8 mouse cellular contexts compared by ENCODE assay signal in genomic region chr10:128895437-128895836, GRCm38 (mm10). TPM values are rescaled to one million over a fixed set of nuclear protein-coding genes. Genes with fewer than 3 reads are reported as not detected.
A peak's percentile ranks its signal among the peaks of the same experiment; 100 is the strongest.
DNase-seq lines count a peak whose midpoint lies in the region; ATAC-seq and TF ChIP-seq lines count a peak whose summit lies in the region.

No protein-coding gene starts in this region.

- H3K4me3 ChIP-seq in gastrocnemius, adult 2 months, result peak overlapping the region; percentile 40
- H3K4me3 ChIP-seq in intestine, embryonic 14.5 days (ENCODE audit: low read depth, low read length), result no peak overlapping the region

- 2% methylated on average over 9 of the region's 9 CpGs for WGBS in intestine, embryonic 14.5 days

- H3K36me3 ChIP-seq in intestine, embryonic 14.5 days (ENCODE audit: control insufficient read depth, insufficient read depth, low read length), result no peaks in the 10 kb centered on the region

- peak overlapping the region; percentile 11; the same call in 1 of the 2 replicates for H3K4me2 ChIP-seq in intestine, embryonic 14.5 days (ENCODE audit: low read length)

- no peak for ATAC-seq in intestine, embryonic 14.5 days (replicated peaks; ENCODE audit: low FRiP score, low TSS enrichment, low read depth)
- ATAC-seq in megakaryocyte progenitor cell, adult 5-6 weeks (replicated peaks; ENCODE audit: poor library complexity), result peak; percentile 73

- intact Hi-C loops in gastrocnemius, adult 2 months (cut with DNase I), result loop anchor here (1.0 kb wide), 1 partner anchor 50 kb away; no protein-coding TSS in a partner anchor
- intact Hi-C loops in left cerebral cortex, postnatal 10 days (cut with DNase I), result loop anchor here (10.0 kb wide), 1 partner anchor 151 kb away; the partner anchor contains the start of genes Dgka and Pym1

- no peaks in the 10 kb centered on the region for H3K9me3 ChIP-seq in intestine, embryonic 14.5 days (ENCODE audit: control insufficient read depth, low read length)

- TF ChIP-seq CTCF in gastrocnemius, adult 2 months (IDR thresholded peaks at IDR 0.05), result peak; percentile 85

- H3K27ac ChIP-seq in gastrocnemius, adult 2 months, result no peak overlapping the region
- H3K27ac ChIP-seq in intestine, embryonic 14.5 days (ENCODE audit: low read depth), result no peak overlapping the region

- peaks cover 8% of the 10 kb centered on the region; the same call in 1 of the 2 replicates for H3K4me1 ChIP-seq in intestine, embryonic 14.5 days (replicated peaks; ENCODE audit: control insufficient read depth, insufficient read depth, low read length)

- H3K27me3 ChIP-seq in intestine, embryonic 14.5 days (replicated peaks; ENCODE audit: control insufficient read depth, insufficient read depth, low read length), result peaks cover 19% of the 10 kb centered on the region

- peak; percentile 72 for DNase-seq in adrenal gland, adult 2 months
- no peak for DNase-seq in adrenal gland, adult 8-10 months
- peak; percentile 60 to 84 for DNase-seq in cerebellum, postnatal 25 days
- DNase-seq in gastrocnemius, adult 2 months, result peak; percentile 50
- DNase-seq in intestine, embryonic 14.5 days (ENCODE audit: low spot score), result peak; percentile 86
- peak; percentile 69 to 84 for DNase-seq in left cerebral cortex, postnatal 10 days (ENCODE audit: extremely low spot score in 1 of 2, low spot score in 2 of 2)
- peak; percentile 67 for DNase-seq in right cerebral cortex, postnatal 4 days

- H3K9ac ChIP-seq in intestine, embryonic 14.5 days (ENCODE audit: low read length), result no peak overlapping the region

RNA-seq across cellular contexts. Expression of gene Gdf11, which starts 3.9 kb away (rescaled TPM):
- total RNA-seq in adrenal gland, adult 2 months (2021), result 1 to 10 TPM; 1.8 to 2.3 TPM
- 0.55 and 0.99 TPM in 2 replicates for polyA plus RNA-seq in adrenal gland, adult 2 months (2012; rRNA removed)
- 1 to 10 TPM; 2.0 to 2.9 (median 2.3) TPM for total RNA-seq in adrenal gland, adult 8-10 months (2022)
- total RNA-seq in gastrocnemius, adult 2 months (2021), result 1 to 10 TPM; 4.8 to 5.2 TPM
- 4.5 and 5.3 TPM in 2 replicates for polyA plus RNA-seq in intestine, embryonic 14.5 days (2014; fragmentation: Nextera tagmentation; extraction: Ambion mirVana)
- total RNA-seq in left cerebral cortex, postnatal 10 days (2021), result 10 to 100 TPM; 13.2 to 16.2 TPM
- total RNA-seq in megakaryocyte progenitor cell, adult 5-6 weeks (2015), result 0.07 TPM in 1 of 2 replicates, not detected in the other
- 0.34 TPM in 1 of 2 replicates, not detected in the other for total RNA-seq in megakaryocyte progenitor cell, adult 5-6 weeks (2017)

RNA-seq across cellular contexts. Expression of gene Cd63, which starts 5.4 kb away (rescaled TPM):
- 100 to 1,000 TPM; 279 to 433 TPM for total RNA-seq in adrenal gland, adult 2 months (2021)
- 38.2 and 44.2 TPM in 2 replicates for polyA plus RNA-seq in adrenal gland, adult 2 months (2012; rRNA removed)
- 100 to 1,000 TPM; 313 to 472 (median 396) TPM for total RNA-seq in adrenal gland, adult 8-10 months (2022)
- 100 to 1,000 TPM; 124 to 132 TPM for total RNA-seq in gastrocnemius, adult 2 months (2021)
- 558 and 572 TPM in 2 replicates for polyA plus RNA-seq in intestine, embryonic 14.5 days (2014; fragmentation: Nextera tagmentation; extraction: Ambion mirVana)
- 10 to 100 TPM; 63.0 to 66.0 TPM for total RNA-seq in left cerebral cortex, postnatal 10 days (2021)
- 210 and 275 TPM in 2 replicates for total RNA-seq in megakaryocyte progenitor cell, adult 5-6 weeks (2015)
- total RNA-seq in megakaryocyte progenitor cell, adult 5-6 weeks (2017), result 143 and 180 TPM in 2 replicates

RNA-seq across cellular contexts. Expression of gene Rdh5, which starts 27.3 kb away (rescaled TPM):
- total RNA-seq in adrenal gland, adult 2 months (2021), result 10 to 100 TPM; 11.2 to 15.9 TPM
- polyA plus RNA-seq in adrenal gland, adult 2 months (2012; rRNA removed), result 24.3 and 29.3 TPM in 2 replicates
- 10 to 100 TPM in 3 of 4 experiments, 1 to 10 TPM in 1; 9.5 to 23.2 (median 15.7) TPM for total RNA-seq in adrenal gland, adult 8-10 months (2022)
- total RNA-seq in gastrocnemius, adult 2 months (2021), result 1 to 10 TPM; 5.1 to 5.2 TPM
- polyA plus RNA-seq in intestine, embryonic 14.5 days (2014; fragmentation: Nextera tagmentation; extraction: Ambion mirVana), result 8.9 and 11.5 TPM in 2 replicates
- total RNA-seq in left cerebral cortex, postnatal 10 days (2021), result 1 to 10 TPM; 5.5 to 6.1 TPM
- total RNA-seq in megakaryocyte progenitor cell, adult 5-6 weeks (2015), result 0.90 and 15.7 TPM in 2 replicates
- 0.79 and 2.9 TPM in 2 replicates for total RNA-seq in megakaryocyte progenitor cell, adult 5-6 weeks (2017)

RNA-seq across cellular contexts. Expression of gene Bloc1s1, which starts 28.4 kb away (rescaled TPM):
- total RNA-seq in adrenal gland, adult 2 months (2021), result 100 to 1,000 TPM; 174 to 223 TPM
- polyA plus RNA-seq in adrenal gland, adult 2 months (2012; rRNA removed), result 99.2 and 115 TPM in 2 replicates
- total RNA-seq in adrenal gland, adult 8-10 months (2022), result 100 to 1,000 TPM; 137 to 192 (median 168) TPM
- total RNA-seq in gastrocnemius, adult 2 months (2021), result 100 to 1,000 TPM; 137 to 169 TPM
- polyA plus RNA-seq in intestine, embryonic 14.5 days (2014; fragmentation: Nextera tagmentation; extraction: Ambion mirVana), result 218 and 228 TPM in 2 replicates
- 10 to 100 TPM; 84.3 to 85.3 TPM for total RNA-seq in left cerebral cortex, postnatal 10 days (2021)
- total RNA-seq in megakaryocyte progenitor cell, adult 5-6 weeks (2015), result 103 and 133 TPM in 2 replicates
- 65.7 and 106 TPM in 2 replicates for total RNA-seq in megakaryocyte progenitor cell, adult 5-6 weeks (2017)

RNA-seq across cellular contexts. Expression of gene Itga7, which starts 38.2 kb away (rescaled TPM):
- total RNA-seq in adrenal gland, adult 2 months (2021), result 10 to 100 TPM in 1 of 2 experiments, 1 to 10 TPM in 1; 8.4 to 25.6 TPM
- polyA plus RNA-seq in adrenal gland, adult 2 months (2012; rRNA removed), result 19.6 and 32.5 TPM in 2 replicates
- 10 to 100 TPM in 2 of 4 experiments, 1 to 10 TPM in 2; 9.6 to 27.4 (median 11.8) TPM for total RNA-seq in adrenal gland, adult 8-10 months (2022)
- 10 to 100 TPM; 58.4 to 72.9 TPM for total RNA-seq in gastrocnemius, adult 2 months (2021)
- polyA plus RNA-seq in intestine, embryonic 14.5 days (2014; fragmentation: Nextera tagmentation; extraction: Ambion mirVana), result 2.1 and 2.3 TPM in 2 replicates
- total RNA-seq in left cerebral cortex, postnatal 10 days (2021), result 10 to 100 TPM; 14.2 to 14.9 TPM
- 0.15 TPM in 1 of 2 replicates, not detected in the other for total RNA-seq in megakaryocyte progenitor cell, adult 5-6 weeks (2015)
- total RNA-seq in megakaryocyte progenitor cell, adult 5-6 weeks (2017), result not detected in 2 replicates
